Mouse (Mus musculus) myocyte (in vitro differentiated cells): Measurements from ENCODE around the gene Rarg. TPM values are rescaled to one million over a fixed set of nuclear protein-coding genes. Genes with fewer than 3 reads are reported as not detected.
A peak's percentile ranks its signal among the peaks of the same experiment; 100 is the strongest.

Experiments used
- H3K27me3 ChIP-seq: one replicate; pipeline ENCODE4 v1.6.1; 2011; ENCODE audit not compliant: control insufficient read depth, insufficient read depth, insufficient read length
- H3K36me3 ChIP-seq: one replicate; pipeline ENCODE4 v1.6.1; 2011; ENCODE audit not compliant: control insufficient read depth, insufficient read depth
- H3K4me2 ChIP-seq: one replicate; pipeline ENCODE4 v1.6.1; 2011; ENCODE audit warnings: low read depth, control low read depth
- H3K4me3 ChIP-seq: one replicate; pipeline ENCODE4 v1.5.1; 2011; ENCODE audit warnings: mild to moderate bottlenecking, control low read depth, moderate library complexity
- H3K79me2 ChIP-seq: one replicate; pipeline ENCODE4 v1.6.1; 2011; ENCODE audit not compliant: control insufficient read depth, insufficient read depth
- H3ac ChIP-seq: one replicate; pipeline ENCODE4 v1.6.1; 2011; ENCODE audit not compliant: control insufficient read depth, insufficient read length
- CEBPB ChIP-seq: IDR thresholded peaks from 2 replicates; pipeline ENCODE4 v1.6.1; 2011; ENCODE audit warnings: mild to moderate bottlenecking, moderate library complexity; ENCODE audit not compliant: poor library complexity, insufficient read depth, severe bottlenecking
- E2F4 ChIP-seq: IDR thresholded peaks from one replicate; pipeline ENCODE4 v1.6.1; 2011; ENCODE audit warnings: mild to moderate bottlenecking, control low read depth, moderate library complexity; ENCODE audit not compliant: insufficient read depth
- MAX ChIP-seq: IDR thresholded peaks from one replicate; pipeline ENCODE4 v1.6.1; 2011; ENCODE audit warnings: low read depth, mild to moderate bottlenecking, control low read depth
- MYOD1 ChIP-seq, 3 experiments: IDR thresholded peaks; one replicate each; pipeline ENCODE4 v1.6.1; 2011; ENCODE audit warnings: control low read depth in 2 of 3, low read depth in 2 of 3, mild to moderate bottlenecking in 2 of 3, moderate library complexity in 1 of 3; ENCODE audit not compliant: insufficient read length in 2 of 3, control insufficient read depth in 1 of 3
- MYOG ChIP-seq, 3 experiments: IDR thresholded peaks; one replicate each; pipeline ENCODE4 v1.6.1; 2011; ENCODE audit warnings: control low read depth in 2 of 3, low read depth in 2 of 3, mild to moderate bottlenecking in 2 of 3; ENCODE audit not compliant: insufficient read length in 2 of 3, control insufficient read depth in 1 of 3, insufficient read depth in 1 of 3
- POLR2A ChIP-seq: IDR thresholded peaks from one replicate; pipeline ENCODE4 v1.6.1; 2011; ENCODE audit warnings: low read depth, mild to moderate bottlenecking, control low read depth, moderate library complexity; ENCODE audit not compliant: insufficient read length
- POLR2AphosphoS2 ChIP-seq: IDR thresholded peaks from one replicate; pipeline ENCODE4 v1.6.1; 2011; ENCODE audit warnings: low read depth, control low read depth; ENCODE audit not compliant: insufficient read length
- REST ChIP-seq: IDR thresholded peaks from one replicate; pipeline ENCODE4 v1.6.1; 2011; ENCODE audit warnings: mild to moderate bottlenecking, control low read depth, moderate library complexity; ENCODE audit not compliant: insufficient read depth, insufficient read length
- SRF ChIP-seq: IDR thresholded peaks from one replicate; pipeline ENCODE4 v1.6.1; 2011; ENCODE audit warnings: low read depth; ENCODE audit not compliant: control insufficient read depth, insufficient read length
- TCF12 ChIP-seq: IDR thresholded peaks from one replicate; pipeline ENCODE4 v1.6.1; 2011; ENCODE audit warnings: mild to moderate bottlenecking, control low read depth; ENCODE audit not compliant: poor library complexity, insufficient read depth, severe bottlenecking
- TCF3 ChIP-seq: IDR thresholded peaks from one replicate; pipeline ENCODE4 v1.6.1; 2011; ENCODE audit warnings: low read depth, control low read depth; ENCODE audit not compliant: insufficient read length
- USF1 ChIP-seq: IDR thresholded peaks from one replicate; pipeline ENCODE4 v1.6.1; 2011; ENCODE audit warnings: low read depth, mild to moderate bottlenecking, control low read depth, moderate library complexity
- polyA plus RNA-seq: library from polyadenylated mRNA; unstranded; fragments of >200 nt; fragmentation: generic; extraction: Trizol; gene quantifications from one replicate; pipeline ENCODE4 v1.2.1, GENCODE M21; 2012; ENCODE audit warnings: missing spikeins

The Rarg gene
- polyA plus RNA-seq, 1 experiment = 63.8 TPM

DNA sequence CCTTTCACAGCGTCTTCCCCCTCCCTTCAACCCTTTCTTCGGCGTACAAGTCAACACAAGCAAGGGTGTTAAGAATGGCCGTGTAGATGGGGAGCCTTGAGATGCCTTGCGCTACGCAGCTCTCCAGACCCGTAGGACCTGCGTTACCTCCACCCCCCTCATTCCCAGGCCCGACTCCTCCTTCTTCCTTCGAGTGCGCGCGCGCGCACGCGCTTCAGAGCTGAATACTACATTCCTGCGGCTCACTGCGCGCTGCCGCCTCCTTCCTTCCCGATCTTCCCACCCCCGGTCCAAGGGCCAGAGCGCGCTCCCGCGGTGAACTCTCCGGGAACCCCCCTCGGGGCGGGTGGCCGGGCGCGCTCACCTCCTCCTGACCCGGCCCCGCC is 10.5 kb downstream of the Rarg start:
- peak overlapping the region; percentile 77 for H3K4me3 ChIP-seq
- peaks cover 39% of the 10 kb centered on the region for H3K79me2 ChIP-seq
- no peaks in the 10 kb centered on the region for H3K27me3 ChIP-seq
- H3ac ChIP-seq = peak overlapping the region; percentile 58
- H3K4me2 ChIP-seq = peak overlapping the region; percentile 100
- peak; percentile 51 for TF ChIP-seq POLR2A
- TF ChIP-seq POLR2AphosphoS2 = peak; percentile 94
- no peak for TF ChIP-seq MAX
- peaks cover 8% of the 10 kb centered on the region for H3K36me3 ChIP-seq

DNA sequence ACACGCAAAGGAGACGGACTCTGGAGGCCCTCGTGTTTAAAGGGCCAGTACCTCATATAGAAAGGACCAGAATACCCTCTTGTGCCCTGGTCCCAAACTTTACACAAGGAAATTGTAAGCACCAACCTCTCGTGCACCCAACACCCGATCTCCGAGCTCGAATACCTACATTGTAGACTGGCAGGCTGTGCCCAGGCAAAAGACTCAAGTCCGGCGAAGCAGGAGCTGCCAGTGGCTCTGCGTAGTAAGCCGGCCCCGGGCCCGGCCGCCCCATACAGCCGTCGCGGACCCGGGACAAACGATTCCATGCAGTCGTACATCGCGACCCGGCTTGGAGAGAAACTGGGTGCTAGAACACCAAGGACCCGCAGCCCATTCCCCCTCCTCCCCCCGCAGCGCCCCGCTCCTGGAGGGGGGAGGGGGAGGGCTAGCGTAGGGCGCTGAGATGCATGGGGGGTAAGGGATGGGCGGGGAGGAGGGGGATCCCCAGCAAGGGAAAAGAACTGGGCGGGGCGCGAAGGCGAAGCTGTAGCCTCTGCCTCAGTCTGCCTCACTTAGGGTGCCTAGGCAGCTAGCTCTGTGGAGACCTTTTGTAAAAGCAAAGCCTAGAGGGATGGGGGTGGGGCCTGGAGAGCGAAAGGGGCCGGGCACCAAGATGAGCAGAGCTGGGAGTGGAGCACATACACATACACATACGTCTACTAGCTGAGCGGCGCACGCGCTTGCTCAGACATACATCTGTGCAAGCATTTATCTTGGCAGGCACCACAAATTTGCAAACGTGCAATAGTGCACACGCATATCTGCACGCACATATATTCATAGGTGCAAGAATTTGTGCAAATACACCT is 11.2 kb downstream of the Rarg start:
- peak overlapping the region; percentile 100 for H3K4me2 ChIP-seq
- peaks cover 7% of the 10 kb centered on the region for H3K36me3 ChIP-seq
- peak overlapping the region; percentile 19 for H3ac ChIP-seq
- H3K4me3 ChIP-seq = peak overlapping the region; percentile 77
- H3K79me2 ChIP-seq = peaks cover 46% of the 10 kb centered on the region
- H3K27me3 ChIP-seq = no peaks in the 10 kb centered on the region
- TF ChIP-seq MYOG (IDR thresholded peaks at IDR 0.05; ENCODE audit: control insufficient read depth in 1 of 3, insufficient read depth in 1 of 3, insufficient read length in 2 of 3, low read depth in 2 of 3) (no peak), POLR2A (peak; percentile 82), REST (no peak), USF1 (no peak), MAX (no peak), POLR2AphosphoS2 (peak; percentile 95), E2F4 (no peak), TCF3 (no peak)

DNA sequence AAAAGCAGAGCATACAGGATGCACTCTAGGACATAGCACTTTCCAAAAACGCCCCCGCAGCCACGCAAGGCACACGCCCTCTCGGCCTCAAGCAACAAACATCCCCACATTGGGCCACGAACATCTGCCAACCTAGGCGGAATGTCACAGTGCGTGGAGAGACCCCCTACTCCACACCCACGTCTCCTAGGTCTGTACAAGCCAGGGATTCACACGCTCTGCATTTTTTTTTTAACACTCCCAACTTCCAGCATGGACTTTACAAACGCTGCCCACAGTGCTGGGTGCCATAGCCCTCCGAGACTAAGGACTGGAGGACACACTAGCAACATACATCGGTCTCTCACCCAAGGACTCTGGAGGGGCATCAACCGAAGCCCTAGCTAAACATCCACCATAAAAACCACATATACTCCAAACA is 11.8 kb downstream of the Rarg start:
- Histone ChIP-seq H3ac (peak overlapping the region; percentile 19), H3K27me3 (no peaks in the 10 kb centered on the region), H3K4me2 (peak overlapping the region; percentile 100), H3K4me3 (peak overlapping the region; percentile 77), H3K79me2 (peaks cover 49% of the 10 kb centered on the region), H3K36me3 (peaks cover 9% of the 10 kb centered on the region)
- TF ChIP-seq POLR2A (peak; percentile 53), USF1 (no peak), POLR2AphosphoS2 (peak; percentile 64), SRF (no peak), MYOG (IDR thresholded peaks at IDR 0.05; ENCODE audit: control insufficient read depth in 1 of 3, insufficient read depth in 1 of 3, insufficient read length in 2 of 3, low read depth in 2 of 3) (no peak), MAX (no peak)

DNA sequence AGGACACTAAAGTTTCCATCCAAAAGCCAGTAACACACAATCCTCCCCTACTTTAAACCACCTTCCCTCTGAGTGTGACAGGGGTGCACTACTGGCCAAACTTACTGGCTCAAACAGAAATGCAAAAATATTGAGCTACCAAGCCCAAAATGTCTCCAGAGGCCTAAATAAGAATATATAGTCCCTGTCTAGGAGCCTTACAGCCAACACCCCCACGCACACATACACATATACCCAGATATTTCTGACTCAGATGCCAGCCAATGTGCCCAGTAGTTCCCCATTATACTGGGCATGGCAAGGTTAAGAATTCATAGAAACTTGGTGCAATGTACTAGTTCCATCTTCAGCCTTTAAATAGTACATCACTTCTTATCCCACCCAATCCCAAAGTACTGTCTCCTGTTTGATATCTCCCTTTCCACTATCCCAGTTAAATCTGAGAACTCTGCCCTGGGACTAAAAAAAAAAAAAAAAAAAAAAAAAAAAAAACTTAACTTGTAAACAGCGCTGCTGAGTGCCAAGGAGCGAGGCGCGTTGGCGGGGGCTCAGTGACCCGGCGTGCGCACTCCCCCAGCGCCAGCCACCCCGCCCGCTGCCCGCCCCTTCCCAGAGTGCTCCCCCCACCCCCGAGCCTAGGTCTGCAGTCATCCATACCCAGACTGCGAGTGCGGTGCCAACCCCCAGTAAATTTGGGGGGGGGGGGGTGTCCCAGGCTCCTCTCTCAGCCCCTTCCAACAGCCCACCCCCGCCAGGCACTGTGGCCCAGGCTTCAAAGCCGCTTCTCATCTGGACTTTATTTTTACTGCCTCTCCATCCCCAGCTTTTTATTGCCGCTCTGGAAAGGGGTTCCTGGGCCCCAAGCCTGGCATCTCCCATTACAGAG is 12.8 kb downstream of the Rarg start:
- Histone ChIP-seq H3K4me2 (peak overlapping the region; percentile 100), H3K27me3 (no peaks in the 10 kb centered on the region), H3K4me3 (peak overlapping the region; percentile 77), H3K79me2 (peaks cover 49% of the 10 kb centered on the region), H3ac (peak overlapping the region; percentile 19), H3K36me3 (peaks cover 10% of the 10 kb centered on the region)
- TF ChIP-seq SRF (no peak), POLR2AphosphoS2 (no peak), TCF12 (no peak), TCF3 (no peak), MAX (no peak), MYOD1 (IDR thresholded peaks at IDR 0.05; ENCODE audit: control insufficient read depth in 1 of 3, insufficient read length in 2 of 3, low read depth in 2 of 3) (no peak), USF1 (no peak), REST (no peak), E2F4 (no peak), MYOG (IDR thresholded peaks at IDR 0.05; ENCODE audit: control insufficient read depth in 1 of 3, insufficient read depth in 1 of 3, insufficient read length in 2 of 3, low read depth in 2 of 3) (no peak), CEBPB (no peak), POLR2A (no peak)
